In genomic region chr8:74935308-74935707, GRCm38 (mm10) we compare ENCODE assay signal across 8 mouse cellular contexts. TPM values are rescaled to one million over a fixed set of nuclear protein-coding genes. Genes with fewer than 3 reads are reported as not detected.
DNase-seq lines count a peak whose midpoint lies in the region; ATAC-seq lines count a peak whose summit lies in the region.

No protein-coding gene starts in this region.

- no peak overlapping the region for H3K9ac ChIP-seq in hindbrain, embryonic 13.5 days

- intact Hi-C loops in heart, postnatal 25 days (cut with DNase I) = no loop called here

- H3K4me3 ChIP-seq in forebrain, embryonic 10.5 days = no peak overlapping the region
- no peak overlapping the region for H3K4me3 ChIP-seq in hindbrain, embryonic 13.5 days

- WGBS in forebrain, embryonic 10.5 days = 30% methylated on average over 6 of the region's 6 CpGs
- WGBS in hindbrain, embryonic 13.5 days = 28% methylated on average over 6 of the region's 6 CpGs

- H3K27ac ChIP-seq in forebrain, embryonic 10.5 days = no peak overlapping the region
- H3K27ac ChIP-seq in hindbrain, embryonic 13.5 days = no peak overlapping the region

- H3K4me1 ChIP-seq in forebrain, embryonic 10.5 days = peaks cover 12% of the 10 kb centered on the region
- H3K4me1 ChIP-seq in hindbrain, embryonic 13.5 days (replicated peaks) = peaks cover 6% of the 10 kb centered on the region

- no peak overlapping the region for H3K4me2 ChIP-seq in hindbrain, embryonic 13.5 days

- no peaks in the 10 kb centered on the region for H3K9me3 ChIP-seq in forebrain, embryonic 10.5 days
- no peaks in the 10 kb centered on the region for H3K9me3 ChIP-seq in hindbrain, embryonic 13.5 days

- ATAC-seq in hindbrain, embryonic 13.5 days (ENCODE audit: low FRiP score) = peak; percentile 72
- peak; percentile 71 for ATAC-seq in megakaryocyte-erythroid progenitor cell, adult 5-6 weeks (replicated peaks; ENCODE audit: low FRiP score, low TSS enrichment, poor library complexity, severe bottlenecking)

- no peaks in the 10 kb centered on the region for H3K27me3 ChIP-seq in forebrain, embryonic 10.5 days (ENCODE audit: poor library complexity, severe bottlenecking)
- no peaks in the 10 kb centered on the region for H3K27me3 ChIP-seq in hindbrain, embryonic 13.5 days

- peak; percentile 89 for DNase-seq in heart, adult 11 months
- DNase-seq in heart, postnatal 25 days (ENCODE audit: low spot score) = no peak
- peak; percentile 78 for DNase-seq in brain, adult 2 months (ENCODE audit: low read depth, low spot score)
- peak; percentile 49 for DNase-seq in forebrain, embryonic 10.5 days (ENCODE audit: extremely low spot score, low spot score)
- peak; percentile 36 for DNase-seq in left cerebral cortex, adult 11 months (ENCODE audit: low spot score)
- DNase-seq in spleen, postnatal 4 days (ENCODE audit: low spot score in 2 of 2) = peak; percentile 14 to 67

- H3K36me3 ChIP-seq in forebrain, embryonic 10.5 days (replicated peaks) = no peaks in the 10 kb centered on the region
- no peaks in the 10 kb centered on the region for H3K36me3 ChIP-seq in hindbrain, embryonic 13.5 days

RNA-seq across cellular contexts. Expression of gene Hmgxb4, which starts 57.8 kb away (rescaled TPM):
- total RNA-seq in heart, postnatal 25 days (2021) = 10 to 100 TPM; 12.4 to 16.3 TPM
- polyA plus RNA-seq in forebrain, embryonic 10.5 days (2016; fragmentation: Nextera tagmentation; extraction: Ambion mirVana) = 49.5 and 51.2 TPM in 2 replicates
- polyA plus RNA-seq in hindbrain, embryonic 13.5 days (2015; fragmentation: Nextera tagmentation; extraction: Ambion mirVana) = 40.7 and 42.0 TPM in 2 replicates
- total RNA-seq in megakaryocyte-erythroid progenitor cell, adult 5-6 weeks (2014; fragmentation: Nextera tagmentation) = 42.9 and 63.2 TPM in 2 replicates
- 36.8 and 65.7 TPM in 2 replicates for total RNA-seq in megakaryocyte-erythroid progenitor cell, adult 5-6 weeks (2017)
